Mouse (Mus musculus) right cerebral cortex, adult 18-20 months (tissue): ENCODE measurements around the gene Me3.
"Not testable (repeated sequence)": the region's sequence is repeated elsewhere in the genome, so short reads cannot be mapped to it uniquely, and the experiment has no call there.

ENCODE experiments used
- DNase-seq: peaks from one replicate; pipeline ENCODE4 v3.0.0; 2022; ENCODE audit warnings: mixed read lengths

Me3 gene

GRCm38 (mm10) chr7:89667570-89667969 is 35.4 kb downstream of the Me3 start:
- no peak for DNase-seq

- DNase-seq: no peak
These were observed 37.3 kb downstream of the Me3 start for GRCm38 (mm10) chr7:89669461-89669860.

DNA sequence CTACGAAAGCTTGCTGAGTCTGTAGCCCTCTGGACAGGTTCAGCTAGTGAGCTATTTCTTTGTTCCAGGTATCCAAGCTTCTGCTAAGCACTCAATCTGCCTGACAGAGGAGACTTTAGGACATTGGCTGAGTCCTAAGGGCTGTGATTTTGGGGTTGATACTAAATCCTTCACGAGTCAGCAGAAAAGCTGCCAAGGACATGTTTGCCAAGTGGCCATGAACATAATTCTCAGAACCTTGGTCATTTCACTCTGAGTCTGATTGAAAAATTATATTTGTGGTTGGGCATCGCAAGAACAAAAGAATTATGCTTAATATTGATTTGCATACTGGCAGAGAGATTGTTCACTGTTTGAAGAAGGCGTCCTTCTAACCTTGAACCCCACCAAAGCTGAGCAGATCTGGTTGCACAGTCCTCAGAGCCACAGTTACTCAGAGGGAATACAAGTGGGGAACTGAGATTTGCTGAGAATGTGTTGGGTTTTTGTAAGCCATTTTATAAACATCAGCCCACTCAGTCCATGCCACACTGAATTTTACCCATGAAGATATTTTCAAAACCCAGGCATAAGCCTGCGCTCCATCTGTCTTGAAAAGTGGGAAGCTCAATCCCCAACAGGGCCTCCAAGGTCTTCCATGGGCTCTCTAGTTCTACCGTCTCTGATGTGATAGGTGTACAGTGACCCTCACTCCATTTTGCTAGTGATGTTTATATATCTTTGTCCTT is 39.1 kb downstream of the Me3 start:
- peak; percentile 31 for DNase-seq

DNA sequence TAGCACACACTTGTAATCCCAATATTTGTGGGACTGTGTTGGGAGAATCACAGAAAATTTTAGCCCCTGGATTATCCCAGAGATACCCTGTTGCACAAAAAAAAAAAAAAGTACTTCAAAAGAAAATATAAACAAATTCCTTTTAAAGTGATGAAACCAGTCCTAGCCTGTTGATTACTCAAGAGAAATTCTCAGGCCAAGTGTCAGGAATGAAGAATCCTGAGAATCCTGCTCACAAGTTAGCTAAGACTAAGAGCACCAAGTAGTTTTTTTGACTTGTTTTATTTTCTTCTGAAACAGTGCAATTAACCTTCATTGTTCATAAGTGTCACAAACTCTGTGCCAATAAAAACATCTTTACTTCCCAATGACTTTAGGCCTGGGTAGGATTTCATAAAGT is 44.0 kb downstream of the Me3 start:
- no peak for DNase-seq

- no peak for DNase-seq
These were observed 45.7 kb downstream of the Me3 start for GRCm38 (mm10) chr7:89677850-89678249.

- no peak for DNase-seq
These were observed 46.5 kb downstream of the Me3 start for GRCm38 (mm10) chr7:89678719-89679118.

DNA sequence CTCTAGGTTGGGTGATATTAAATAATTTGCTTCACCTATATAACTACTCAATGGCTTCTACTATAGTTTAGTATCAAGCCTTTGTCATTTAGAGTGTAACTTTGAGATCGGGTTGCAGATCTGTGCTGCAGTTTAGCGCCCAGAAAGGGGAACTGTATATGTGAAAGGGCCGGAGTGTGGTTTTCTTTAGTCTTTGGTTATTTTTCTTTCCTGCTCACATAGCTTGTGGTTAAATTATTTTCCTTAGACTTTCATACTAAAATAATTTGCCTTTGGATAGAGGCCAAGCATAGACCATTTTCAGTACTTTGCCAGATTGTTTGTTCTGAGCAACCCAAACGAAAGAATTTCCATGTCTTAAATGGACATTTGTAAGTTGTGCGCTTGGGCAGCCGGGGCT is 46.9 kb downstream of the Me3 start:
- DNase-seq: no peak

GRCm38 (mm10) chr7:89679621-89680140 is 47.5 kb downstream of the Me3 start:
- no peak for DNase-seq

GRCm38 (mm10) chr7:89680891-89681290 is 48.7 kb downstream of the Me3 start:
- no peak for DNase-seq

DNA sequence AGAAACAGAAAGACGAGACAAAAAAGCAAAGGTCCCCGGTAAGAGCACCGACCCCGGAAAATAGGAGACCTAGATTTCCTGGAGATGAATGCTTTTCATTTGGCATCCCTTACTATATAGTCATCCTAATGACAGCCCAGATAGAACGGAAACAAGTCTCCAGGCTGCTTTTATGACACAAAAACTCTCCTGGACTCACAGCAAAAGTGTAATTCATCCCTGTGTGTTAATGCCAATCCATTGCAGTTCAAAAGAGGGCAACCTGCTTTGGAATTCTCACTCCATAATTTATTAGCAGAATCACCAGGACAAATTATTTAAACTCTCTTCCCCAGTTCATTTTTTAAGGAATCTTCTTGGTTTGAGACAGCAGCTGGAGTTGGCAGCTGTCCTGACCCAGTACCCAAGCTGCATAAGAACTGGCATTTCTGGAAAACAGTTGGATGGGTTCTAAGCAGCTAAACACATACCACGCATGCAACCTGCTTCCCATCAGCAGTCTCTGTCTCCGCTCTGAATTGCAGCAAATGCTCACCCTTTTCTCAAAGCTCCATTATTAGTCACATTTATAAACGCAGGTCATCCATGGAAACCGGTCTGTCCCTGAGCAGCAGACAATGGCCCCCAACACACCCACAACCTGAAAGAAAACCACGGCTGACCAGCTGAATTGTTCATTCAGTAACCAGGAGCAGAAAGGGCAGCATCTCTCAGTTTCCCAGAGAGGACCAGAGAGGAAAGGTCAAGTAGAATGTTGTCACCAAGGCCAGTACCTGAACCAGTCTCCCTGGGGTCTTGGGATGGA is 49.7 kb downstream of the Me3 start:
- DNase-seq: peak; percentile 47

- peak; percentile 30 for DNase-seq
These were observed 66.0 kb downstream of the Me3 start for GRCm38 (mm10) chr7:89698186-89698585.

DNA sequence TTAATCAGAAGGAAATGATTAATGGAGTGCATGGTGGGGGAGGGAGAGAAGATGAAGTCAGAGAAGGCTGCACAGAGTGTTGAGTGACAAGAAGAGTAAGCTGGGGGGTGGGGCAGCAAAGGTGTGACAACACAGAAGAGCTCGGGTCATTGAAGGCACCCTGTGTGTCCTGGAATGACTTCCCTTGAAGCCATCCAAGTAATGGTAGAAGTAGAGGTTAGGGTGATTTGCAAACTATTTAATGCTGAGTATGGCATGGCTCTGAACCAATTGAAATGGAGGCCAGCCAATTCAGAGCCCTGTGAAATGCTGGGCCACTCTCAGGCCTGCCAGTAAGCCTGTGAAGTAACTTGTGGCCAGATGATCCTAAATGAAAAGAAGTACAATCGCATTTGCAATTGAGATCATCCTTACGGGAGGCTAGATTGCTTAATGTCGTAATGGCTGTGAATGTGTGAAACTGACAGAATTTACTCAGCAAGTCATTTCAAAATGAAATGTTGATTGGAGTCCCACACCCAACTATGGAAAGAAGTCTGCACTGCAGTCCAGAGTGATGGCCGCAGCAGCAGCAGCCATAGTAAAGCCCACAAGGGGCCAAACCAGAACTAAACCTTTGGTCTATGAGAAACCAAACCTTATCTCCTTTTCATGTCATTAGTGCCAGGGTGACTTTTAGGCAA is 67.6 kb downstream of the Me3 start:
- no peak for DNase-seq

DNA sequence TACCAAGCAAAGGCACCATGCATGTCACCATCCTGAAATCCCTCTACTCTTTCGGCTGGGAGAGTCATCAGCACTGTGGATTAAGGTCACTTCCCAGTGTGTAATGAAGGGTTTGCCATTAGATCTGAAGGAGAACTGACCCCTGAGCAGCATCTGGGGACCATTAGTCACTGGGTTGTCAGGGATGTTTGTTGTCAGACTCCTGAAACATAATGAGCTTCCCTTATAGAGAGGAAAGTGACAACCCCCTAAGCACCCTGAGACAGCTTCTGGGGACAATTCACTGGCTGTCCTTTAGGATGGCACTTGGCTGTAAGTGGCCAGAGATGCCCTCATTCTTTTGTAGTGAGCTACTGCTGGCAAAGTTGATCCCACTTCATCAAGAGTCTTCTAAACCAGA is 68.3 kb downstream of the Me3 start:
- DNase-seq: no peak

DNA sequence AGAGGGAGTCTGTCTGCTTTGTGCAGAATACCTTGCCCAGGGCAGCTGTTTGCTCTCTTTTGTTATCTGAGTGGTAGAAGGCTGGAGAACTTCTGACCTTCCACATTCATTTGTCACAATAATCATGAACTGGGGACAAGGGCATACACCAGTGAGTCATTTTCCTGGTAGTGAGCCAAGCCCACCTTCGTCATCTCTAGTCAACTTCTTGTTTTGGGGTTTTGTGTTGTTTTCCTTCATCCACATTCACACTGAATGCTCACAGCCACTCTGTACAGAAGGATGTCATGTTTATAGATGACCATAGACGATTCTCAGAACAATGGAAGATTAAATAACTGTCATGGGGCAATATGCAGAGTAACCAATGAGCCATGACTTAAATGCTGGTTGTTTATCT is 78.6 kb downstream of the Me3 start:
- no peak for DNase-seq

- no peak for DNase-seq
These were observed 80.9 kb downstream of the Me3 start for GRCm38 (mm10) chr7:89713059-89713458.

DNA sequence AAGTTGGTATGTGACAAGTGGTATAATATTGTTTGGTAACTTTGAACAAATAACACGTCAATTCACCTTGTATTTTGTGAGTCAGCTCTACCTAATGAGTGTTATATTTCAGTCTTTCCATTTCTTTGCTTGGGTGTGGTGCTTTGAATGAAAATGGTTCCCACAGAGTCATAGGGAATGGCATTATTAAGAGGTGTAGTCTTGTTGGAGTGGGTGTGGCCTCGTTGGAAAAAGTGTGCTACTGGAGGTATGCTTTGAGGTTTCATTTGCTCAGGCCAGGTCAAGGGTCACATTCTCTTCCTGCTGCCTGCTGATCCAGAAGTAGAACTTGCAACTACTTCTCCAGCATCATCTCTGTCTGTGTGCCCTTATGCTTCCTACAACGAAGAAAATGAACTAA is 84.0 kb downstream of the Me3 start:
- DNase-seq: no peak

GRCm38 (mm10) chr7:89717521-89717920 is 85.3 kb downstream of the Me3 start:
- DNase-seq: no peak

DNA sequence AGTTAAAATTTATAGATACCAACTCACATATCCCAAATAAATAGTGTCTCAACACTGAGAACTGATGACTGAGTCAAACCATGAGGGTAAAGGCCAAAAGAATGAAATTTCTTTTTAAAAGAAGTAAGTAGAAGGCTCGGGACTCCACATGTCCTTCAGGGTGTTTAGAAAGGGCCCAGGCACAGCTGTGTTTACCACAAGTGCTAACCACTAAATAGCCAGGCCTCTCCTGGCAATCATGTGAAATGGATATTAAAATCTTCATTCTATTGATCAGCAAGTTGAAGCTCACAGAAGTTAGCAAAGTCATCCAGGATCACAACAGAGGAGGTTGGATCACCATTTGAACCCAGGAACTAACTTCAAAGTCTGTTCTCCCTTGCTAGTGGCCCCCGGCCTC is 86.1 kb downstream of the Me3 start:
- DNase-seq: no peak

- DNase-seq: no peak
These were observed 88.1 kb downstream of the Me3 start for GRCm38 (mm10) chr7:89720256-89720655.

DNA sequence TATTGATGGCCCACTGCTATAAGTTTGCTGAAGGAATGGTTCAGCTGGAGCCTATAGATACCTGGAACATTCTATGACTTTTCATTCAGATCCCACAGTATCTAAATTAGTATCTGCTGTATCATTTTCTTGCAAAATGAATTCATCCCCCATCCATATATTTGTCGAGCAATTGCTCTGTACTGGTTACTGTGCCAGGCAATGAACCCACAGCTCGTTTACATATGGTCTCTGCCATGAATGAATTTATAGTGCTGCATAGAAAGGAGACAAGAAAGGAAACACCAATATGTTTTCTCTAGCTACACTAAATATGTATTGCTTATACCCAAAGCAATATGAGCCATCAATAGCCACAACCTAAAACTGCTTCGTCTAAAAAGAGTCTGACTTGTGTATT is 94.5 kb downstream of the Me3 start:
- DNase-seq: no peak

DNA sequence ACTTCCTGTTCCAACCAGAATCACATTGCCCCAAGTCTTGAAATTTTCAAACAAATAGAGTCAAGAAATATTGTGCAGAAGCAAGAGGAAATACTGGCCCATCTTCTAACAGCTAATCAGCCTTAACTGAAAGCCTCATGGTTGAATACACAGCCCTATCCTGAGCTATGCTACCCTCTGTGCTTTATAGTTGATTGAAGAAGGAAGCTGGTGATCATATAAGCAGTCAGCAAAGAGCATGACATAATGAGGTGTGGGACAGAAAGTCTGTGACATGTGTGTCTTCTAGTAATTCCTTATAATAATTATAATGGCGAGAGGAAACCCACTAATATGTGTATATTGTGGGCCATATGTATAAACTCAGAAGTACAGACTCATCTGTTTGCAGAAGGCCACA is 95.4 kb downstream of the Me3 start:
- DNase-seq: no peak

DNA sequence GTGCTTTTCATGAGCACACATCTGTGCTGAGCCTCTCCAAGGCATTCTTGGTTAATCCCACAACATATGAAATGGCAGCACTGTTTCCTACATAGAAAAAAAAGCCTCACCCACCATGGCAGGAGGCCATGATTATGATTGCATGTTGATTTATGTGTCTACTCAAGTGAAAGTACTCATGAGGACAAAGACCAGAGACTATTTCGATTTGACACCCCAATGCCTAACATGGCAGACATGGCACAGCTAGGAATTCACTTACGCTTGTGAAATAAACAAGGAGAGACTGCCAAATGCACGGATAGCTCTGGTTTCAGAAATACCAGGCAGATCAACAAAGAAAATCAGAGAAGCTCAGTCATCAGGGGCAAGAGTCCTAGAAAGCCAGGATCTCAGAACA is 96.2 kb downstream of the Me3 start:
- DNase-seq: no peak

DNA sequence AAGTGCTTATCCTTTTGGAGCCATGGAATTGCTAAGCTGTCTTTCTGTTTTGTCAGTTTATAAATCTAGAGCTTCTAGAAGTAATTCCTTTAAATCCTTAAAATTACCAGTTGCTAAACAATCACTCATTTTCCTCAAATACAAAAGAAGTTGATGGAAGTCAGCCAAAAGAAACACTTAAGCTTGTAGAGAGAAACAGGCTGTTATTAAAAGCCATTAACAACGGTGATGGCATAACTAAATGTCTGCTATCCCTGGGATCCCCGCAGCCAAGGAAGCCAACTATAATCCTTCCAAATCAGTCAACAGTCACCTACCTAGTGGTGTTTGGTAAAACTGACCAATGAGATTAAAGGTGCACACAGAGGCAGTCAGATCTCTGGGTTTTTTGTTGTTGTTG is 98.3 kb downstream of the Me3 start:
- DNase-seq: no peak

GRCm38 (mm10) chr7:89731115-89731514 is 98.9 kb downstream of the Me3 start:
- not testable (repeated sequence) for DNase-seq
